Mouse (Mus musculus) C2C12 (cell line): ENCODE measurements at regions not wholly inside any gene's neighbourhood (a gene's known extent, or its start where the extent isn't known, plus 50 kb on each side); places are given as distances from the start of the nearest gene placed in this dataset.

Source experiments
- H3K27me3 ChIP-seq: one replicate; pipeline ENCODE4 v1.6.1; 2011; ENCODE audit not compliant: control insufficient read depth, insufficient read depth, insufficient read length
- H3K36me3 ChIP-seq: one replicate; pipeline ENCODE4 v1.6.1; 2011; ENCODE audit not compliant: control insufficient read depth, insufficient read depth
- H3K4me3 ChIP-seq: one replicate; pipeline ENCODE4 v1.5.1; 2011; ENCODE audit warnings: mild to moderate bottlenecking, control low read depth; ENCODE audit not compliant: poor library complexity, insufficient read depth, severe bottlenecking
- H3K79me2 ChIP-seq: one replicate; pipeline ENCODE4 v1.6.1; 2011; ENCODE audit not compliant: control insufficient read depth, insufficient read depth
- H3K79me3 ChIP-seq: one replicate; pipeline ENCODE4 v1.6.1; 2011; ENCODE audit warnings: low read depth, control low read depth
- H3ac ChIP-seq: one replicate; pipeline ENCODE3; 2011; ENCODE audit warnings: low read depth; ENCODE audit not compliant: control insufficient read depth, insufficient read length
- CEBPB ChIP-seq: IDR thresholded peaks from one replicate; pipeline ENCODE4 v1.6.1; 2011; ENCODE audit warnings: low read depth, mild to moderate bottlenecking, control low read depth, moderate library complexity
- CTCF ChIP-seq: IDR thresholded peaks from one replicate; pipeline ENCODE4 v1.5.1; 2011; ENCODE audit not compliant: control insufficient read depth, insufficient read depth, insufficient read length
- FOSL1 ChIP-seq: IDR thresholded peaks from one replicate; pipeline ENCODE4 v1.8.0; 2011; ENCODE audit warnings: mild to moderate bottlenecking, low read length; ENCODE audit not compliant: poor library complexity, insufficient read depth, severe bottlenecking
- MAX ChIP-seq: IDR thresholded peaks from one replicate; pipeline ENCODE4 v1.6.1; 2011; ENCODE audit warnings: mild to moderate bottlenecking, control low read depth
- MYOD1 ChIP-seq: IDR thresholded peaks from one replicate; pipeline ENCODE4 v1.6.1; 2011; ENCODE audit warnings: low read depth; ENCODE audit not compliant: control insufficient read depth, insufficient read length
- MYOG ChIP-seq: IDR thresholded peaks from one replicate; pipeline ENCODE4 v1.6.1; 2011; ENCODE audit not compliant: control insufficient read depth, insufficient read length; ENCODE audit errors: extremely low read depth
- USF1 ChIP-seq: IDR thresholded peaks from one replicate; pipeline ENCODE4 v1.6.1; 2011; ENCODE audit warnings: low read depth, mild to moderate bottlenecking, control low read depth, moderate library complexity

GRCm38 (mm10) chr4:55699161-55699560, 166.9 kb upstream of the Klf4 start:
- Histone ChIP-seq H3K27me3 (no peaks in the 10 kb centered on the region), H3K36me3 (no peaks in the 10 kb centered on the region), H3ac (no peak overlapping the region), H3K79me3 (no peaks in the 10 kb centered on the region), H3K79me2 (no peaks in the 10 kb centered on the region), H3K4me3 (no peak overlapping the region)
- TF ChIP-seq MYOD1, result no peak
- TF ChIP-seq CEBPB, result no peak
- no peak for TF ChIP-seq FOSL1
- no peak for TF ChIP-seq MAX
- no peak for TF ChIP-seq MYOG
- no peak for TF ChIP-seq CTCF
- TF ChIP-seq USF1, result no peak

GRCm38 (mm10) chr4:55697108-55697507, 164.8 kb upstream of the Klf4 start:
- Histone ChIP-seq H3K79me2 (no peaks in the 10 kb centered on the region), H3K27me3 (no peaks in the 10 kb centered on the region), H3ac (no peak overlapping the region), H3K79me3 (no peaks in the 10 kb centered on the region), H3K36me3 (no peaks in the 10 kb centered on the region), H3K4me3 (no peak overlapping the region)
- TF ChIP-seq FOSL1 (no peak), MYOD1 (no peak), CTCF (no peak), MYOG (no peak), CEBPB (no peak), USF1 (no peak), MAX (no peak)

GRCm38 (mm10) chr4:55696428-55696827, 164.2 kb upstream of the Klf4 start:
- no peak overlapping the region for H3K4me3 ChIP-seq
- TF ChIP-seq FOSL1 (no peak), CEBPB (no peak), MAX (no peak), MYOG (no peak), CTCF (no peak), USF1 (no peak), MYOD1 (no peak)
- H3K79me2 ChIP-seq, result no peaks in the 10 kb centered on the region
- no peaks in the 10 kb centered on the region for H3K36me3 ChIP-seq
- no peak overlapping the region for H3ac ChIP-seq
- H3K27me3 ChIP-seq, result no peaks in the 10 kb centered on the region
- H3K79me3 ChIP-seq, result no peaks in the 10 kb centered on the region

- Histone ChIP-seq H3ac (no peak overlapping the region), H3K27me3 (no peaks in the 10 kb centered on the region), H3K4me3 (no peak overlapping the region), H3K79me3 (no peaks in the 10 kb centered on the region), H3K36me3 (no peaks in the 10 kb centered on the region), H3K79me2 (no peaks in the 10 kb centered on the region)
- no peak for TF ChIP-seq CEBPB
- TF ChIP-seq USF1, result no peak
- no peak for TF ChIP-seq MYOD1
- TF ChIP-seq MAX, result no peak
- no peak for TF ChIP-seq FOSL1
- no peak for TF ChIP-seq MYOG
- TF ChIP-seq CTCF, result no peak
Observed at GRCm38 (mm10) chr4:55695246-55695645, 163.0 kb upstream of the Klf4 start.

GRCm38 (mm10) chr4:55689479-55689878, 157.2 kb upstream of the Klf4 start:
- TF ChIP-seq MYOD1, result no peak
- no peak for TF ChIP-seq USF1
- TF ChIP-seq FOSL1, result no peak
- TF ChIP-seq CTCF, result no peak
- no peak for TF ChIP-seq MAX
- no peak for TF ChIP-seq CEBPB
- Histone ChIP-seq H3ac (no peak overlapping the region), H3K4me3 (no peak overlapping the region)

GRCm38 (mm10) chr4:55686771-55687170, 154.5 kb upstream of the Klf4 start:
- Histone ChIP-seq H3ac (no peak overlapping the region), H3K36me3 (no peaks in the 10 kb centered on the region), H3K79me2 (no peaks in the 10 kb centered on the region), H3K79me3 (no peaks in the 10 kb centered on the region), H3K4me3 (no peak overlapping the region), H3K27me3 (no peaks in the 10 kb centered on the region)
- no peak for TF ChIP-seq CTCF
- no peak for TF ChIP-seq MYOD1
- no peak for TF ChIP-seq CEBPB
- TF ChIP-seq MAX, result no peak
- no peak for TF ChIP-seq FOSL1
- TF ChIP-seq MYOG, result no peak
- TF ChIP-seq USF1, result no peak

More at GRCm38 (mm10) chr4:55689479-55689878, 157.2 kb upstream of the Klf4 start:
- H3K79me2 ChIP-seq, result no peaks in the 10 kb centered on the region
- H3K27me3 ChIP-seq, result no peaks in the 10 kb centered on the region
- H3K36me3 ChIP-seq, result no peaks in the 10 kb centered on the region
- no peaks in the 10 kb centered on the region for H3K79me3 ChIP-seq
